Mouse (Mus musculus): ENCODE data around the gene Col2a1.

The Col2a1 gene

GRCm38 (mm10) chr15:97929259-97929824, 75.2 kb downstream of the Col2a1 start:
- no peak for ATAC-seq (ENCODE audit: insufficient number of reproducible peaks, low FRiP score, low TSS enrichment)

- no peak for ATAC-seq (ENCODE audit: insufficient number of reproducible peaks, low FRiP score, low TSS enrichment)
These were observed 76.7 kb downstream of the Col2a1 start for GRCm38 (mm10) chr15:97927821-97928220.

DNA sequence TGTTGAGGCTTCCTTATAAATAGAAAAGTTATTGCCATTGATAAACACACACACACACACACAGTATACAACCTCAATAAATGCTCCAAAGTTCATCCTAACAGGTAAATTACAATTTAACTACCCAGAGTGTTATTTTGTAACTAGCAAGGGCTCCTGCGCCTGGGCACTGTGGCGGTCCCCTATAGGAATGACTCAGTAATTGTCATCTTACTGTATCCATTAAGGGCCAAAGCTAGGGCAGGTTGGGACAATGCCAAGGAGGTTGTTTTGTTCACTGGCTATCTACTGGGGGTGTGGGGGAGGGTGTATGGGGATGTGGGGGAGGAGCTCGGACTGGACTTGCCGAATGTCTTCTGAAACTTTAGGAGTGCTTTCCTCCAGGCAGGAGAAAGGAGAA, 77.5 kb downstream of the Col2a1 start:
- ATAC-seq (ENCODE audit: insufficient number of reproducible peaks, low FRiP score, low TSS enrichment): no peak

Measured in cerebellum, adult (tissue).